17 mouse cellular contexts compared by ENCODE assay signal in the genomic region with DNA sequence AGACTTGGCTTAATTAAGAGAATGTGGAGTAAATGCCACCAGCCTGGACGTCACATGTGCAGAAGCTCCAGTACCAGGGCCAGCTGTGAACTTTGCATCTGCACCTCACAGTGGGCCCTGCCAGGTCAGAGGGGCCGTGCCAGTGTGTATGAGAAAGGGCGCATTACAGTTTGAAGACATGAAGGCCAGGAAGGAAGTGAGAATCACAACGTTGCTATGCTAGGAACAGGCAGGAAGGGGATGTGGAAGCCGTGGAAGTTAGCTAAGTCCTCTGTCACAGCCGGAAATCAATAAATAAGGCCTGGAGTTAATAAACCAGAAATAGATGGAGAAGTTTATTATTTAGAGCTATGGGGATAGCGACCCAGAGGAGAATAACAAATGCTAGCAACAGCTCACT. TPM values are rescaled to one million over a fixed set of nuclear protein-coding genes. Genes with fewer than 3 reads are reported as not detected.
DNase-seq lines count a peak whose midpoint lies in the region; ATAC-seq lines count a peak whose summit lies in the region.
"Had no signal": no experiment of that assay in that cellular context is flagged by ENCODE, and none has a peak within 500 bp of the region (broad histone marks: within the 10 kb centered on the region; RNA-seq: fewer than 3 reads in every experiment).

No protein-coding gene starts in this region.

- 63% methylated on average over 7 of the region's 7 CpGs for WGBS in heart, embryonic 14.5 days
- whole genome bisulfite sequencing in embryonic facial prominence, embryonic 10.5 days: 69% methylated on average over 7 of the region's 7 CpGs
- WGBS in heart, embryonic 16.5 days: 57% methylated on average over 7 of the region's 7 CpGs
- 63% methylated on average over 7 of the region's 7 CpGs for WGBS in limb, embryonic 10.5 days

- ATAC-seq in heart, embryonic 14.5 days (ENCODE audit: insufficient number of reproducible peaks, insufficient read depth, low FRiP score, low read depth): no peak
- ATAC-seq in heart, embryonic 16.5 days (replicated peaks; ENCODE audit: extremely low read depth, insufficient read depth, low FRiP score): no peak
- ATAC-seq: forebrain, postnatal 0 days; intestine, embryonic 15.5 days had no signal

- H3K9me3 ChIP-seq in heart, embryonic 14.5 days (ENCODE audit: control insufficient read depth, low read length): no peaks in the 10 kb centered on the region
- no peaks in the 10 kb centered on the region for H3K9me3 ChIP-seq in embryonic facial prominence, embryonic 10.5 days
- no peaks in the 10 kb centered on the region for H3K9me3 ChIP-seq in heart, embryonic 16.5 days (replicated peaks; ENCODE audit: control insufficient read depth, low read length)
- no peaks in the 10 kb centered on the region for H3K9me3 ChIP-seq in limb, embryonic 10.5 days (replicated peaks)
- H3K9me3 ChIP-seq: hindbrain, embryonic 10.5 days; intestine, embryonic 15.5 days; limb, embryonic 12.5 days had no signal

- H3K27ac ChIP-seq in heart, embryonic 14.5 days (replicated peaks in 1 of 2; ENCODE audit: control insufficient read depth in 1 of 2, insufficient read depth in 1 of 2, low read depth in 2 of 2, low read length in 2 of 2): peak overlapping the region; percentile 28 to 60; a peak in 2 of 4 replicates
- no peak overlapping the region for H3K27ac ChIP-seq in embryonic facial prominence, embryonic 10.5 days (replicated peaks)
- H3K27ac ChIP-seq in heart, embryonic 16.5 days (ENCODE audit: low read length): peak overlapping the region; percentile 22
- no peak overlapping the region for H3K27ac ChIP-seq in limb, embryonic 10.5 days
- H3K27ac ChIP-seq: hindbrain, embryonic 10.5 days; intestine, embryonic 15.5 days; limb, embryonic 12.5 days; macrophage had no signal

- H3K4me3 ChIP-seq in heart, embryonic 14.5 days (ENCODE audit: control insufficient read depth in 1 of 2, insufficient read depth in 1 of 2, low read depth in 1 of 2, low read length in 2 of 2): no peak overlapping the region
- no peak overlapping the region for H3K4me3 ChIP-seq in embryonic facial prominence, embryonic 10.5 days
- H3K4me3 ChIP-seq in heart, embryonic 16.5 days (ENCODE audit: low read length): no peak overlapping the region
- no peak overlapping the region for H3K4me3 ChIP-seq in limb, embryonic 10.5 days
- H3K4me3 ChIP-seq: hindbrain, embryonic 10.5 days; intestine, embryonic 15.5 days; limb, embryonic 12.5 days had no signal

- H3K9ac ChIP-seq in heart, embryonic 14.5 days (ENCODE audit: low read length): no peak overlapping the region
- H3K9ac ChIP-seq in heart, embryonic 16.5 days (ENCODE audit: low read length): no peak overlapping the region
- H3K9ac ChIP-seq: forebrain, postnatal 0 days; intestine, embryonic 15.5 days; limb, embryonic 12.5 days had no signal

- H3K27me3 ChIP-seq in heart, embryonic 14.5 days (ENCODE audit: control insufficient read depth, insufficient read depth, low read length): no peaks in the 10 kb centered on the region
- no peaks in the 10 kb centered on the region for H3K27me3 ChIP-seq in embryonic facial prominence, embryonic 10.5 days (replicated peaks; ENCODE audit: low read depth, poor library complexity, severe bottlenecking)
- no peaks in the 10 kb centered on the region for H3K27me3 ChIP-seq in heart, embryonic 16.5 days (ENCODE audit: control insufficient read depth, insufficient read depth, low read length)
- H3K27me3 ChIP-seq in limb, embryonic 10.5 days (ENCODE audit: low read depth, poor library complexity, severe bottlenecking): no peaks in the 10 kb centered on the region
- H3K27me3 ChIP-seq: intestine, embryonic 15.5 days; limb, embryonic 12.5 days had no signal

- intact Hi-C loops in heart, postnatal 25 days (cut with DNase I): no loop called here

- no peak overlapping the region for H3K4me2 ChIP-seq in heart, embryonic 14.5 days (ENCODE audit: low read length)
- no peak overlapping the region for H3K4me2 ChIP-seq in heart, embryonic 16.5 days (ENCODE audit: low read depth, low read length)
- H3K4me2 ChIP-seq: intestine, embryonic 15.5 days; limb, embryonic 12.5 days had no signal

- no peaks in the 10 kb centered on the region for H3K36me3 ChIP-seq in heart, embryonic 14.5 days (ENCODE audit: control insufficient read depth, insufficient read depth, low read length)
- H3K36me3 ChIP-seq in embryonic facial prominence, embryonic 10.5 days (replicated peaks): no peaks in the 10 kb centered on the region
- no peaks in the 10 kb centered on the region for H3K36me3 ChIP-seq in heart, embryonic 16.5 days (ENCODE audit: control insufficient read depth, insufficient read depth)
- H3K36me3 ChIP-seq in limb, embryonic 10.5 days: no peaks in the 10 kb centered on the region
- H3K36me3 ChIP-seq: hindbrain, embryonic 10.5 days; intestine, embryonic 15.5 days; limb, embryonic 12.5 days had no signal

- H3K4me1 ChIP-seq in heart, embryonic 14.5 days (ENCODE audit: control insufficient read depth in 2 of 2, insufficient read depth in 2 of 2, low read length in 2 of 2): peaks cover 0 to 2% of the 10 kb centered on the region in 2 experiments; a peak in 3 of 4 replicates
- H3K4me1 ChIP-seq in embryonic facial prominence, embryonic 10.5 days: peaks cover 26% of the 10 kb centered on the region
- H3K4me1 ChIP-seq in heart, embryonic 16.5 days (ENCODE audit: control insufficient read depth, insufficient read depth, low read length): peaks cover 4% of the 10 kb centered on the region; the same call in 1 of the 2 replicates
- peaks cover 18% of the 10 kb centered on the region for H3K4me1 ChIP-seq in limb, embryonic 10.5 days
- H3K4me1 ChIP-seq: hindbrain, embryonic 10.5 days; intestine, embryonic 15.5 days had no signal

- DNase-seq in heart, postnatal 25 days (ENCODE audit: low spot score): no peak
- DNase-seq in embryonic facial prominence, embryonic 10.5 days (ENCODE audit: low spot score): peak; percentile 8
- peak; percentile 44 for DNase-seq in kidney, postnatal 10 days
- no peak for DNase-seq in limb, embryonic 10.5 days (ENCODE audit: low spot score)
- DNase-seq in right cerebral cortex, postnatal 10 days (ENCODE audit: low spot score in 2 of 2): no peak
- no peak for DNase-seq in gastrocnemius, postnatal 10 days
- DNase-seq: cerebellum, postnatal 10 days; forebrain, postnatal 0 days; layer of hippocampus, postnatal 36 days; right cerebral cortex, adult 18-20 months; thymus, adult 18-20 months had no signal

RNA-seq across cellular contexts. Expression of gene Mmaa, which starts 28.4 kb away (rescaled TPM):
- polyA plus RNA-seq in heart, embryonic 14.5 days (2014; fragmentation: Nextera tagmentation; extraction: Ambion mirVana): 13.6 and 15.0 TPM in 2 replicates
- total RNA-seq in heart, postnatal 25 days (2021): 10 to 100 TPM; 37.7 to 41.2 TPM
- 8.0 and 9.6 TPM in 2 replicates for polyA plus RNA-seq in embryonic facial prominence, embryonic 10.5 days (2016; fragmentation: Nextera tagmentation; extraction: Ambion mirVana)
- 16.5 and 17.9 TPM in 2 replicates for polyA plus RNA-seq in heart, embryonic 16.5 days (2015; fragmentation: Nextera tagmentation; extraction: Ambion mirVana)
- polyA plus RNA-seq in limb, embryonic 10.5 days (2016; fragmentation: Nextera tagmentation; extraction: Ambion mirVana): 10.2 and 12.2 TPM in 2 replicates
- total RNA-seq in gastrocnemius, postnatal 10 days (2021): 10 to 100 TPM; 17.3 to 17.5 TPM

Comparison
In these comparisons a context has a peak if more than half of its experiments do, and no peak if none do; other contexts are left out.
1. H3K27ac ChIP-seq: peak in heart, embryonic 14.5 days (2 of 2) and heart, embryonic 16.5 days (single experiment); none in embryonic facial prominence, embryonic 10.5 days (single experiment) and limb, embryonic 10.5 days (single experiment).
2. DNase-seq: peak in embryonic facial prominence, embryonic 10.5 days (single experiment) and kidney, postnatal 10 days (single experiment); none in heart, postnatal 25 days (single experiment), limb, embryonic 10.5 days (single experiment), right cerebral cortex, postnatal 10 days (0 of 2) and gastrocnemius, postnatal 10 days (single experiment).